In the genomic region with DNA sequence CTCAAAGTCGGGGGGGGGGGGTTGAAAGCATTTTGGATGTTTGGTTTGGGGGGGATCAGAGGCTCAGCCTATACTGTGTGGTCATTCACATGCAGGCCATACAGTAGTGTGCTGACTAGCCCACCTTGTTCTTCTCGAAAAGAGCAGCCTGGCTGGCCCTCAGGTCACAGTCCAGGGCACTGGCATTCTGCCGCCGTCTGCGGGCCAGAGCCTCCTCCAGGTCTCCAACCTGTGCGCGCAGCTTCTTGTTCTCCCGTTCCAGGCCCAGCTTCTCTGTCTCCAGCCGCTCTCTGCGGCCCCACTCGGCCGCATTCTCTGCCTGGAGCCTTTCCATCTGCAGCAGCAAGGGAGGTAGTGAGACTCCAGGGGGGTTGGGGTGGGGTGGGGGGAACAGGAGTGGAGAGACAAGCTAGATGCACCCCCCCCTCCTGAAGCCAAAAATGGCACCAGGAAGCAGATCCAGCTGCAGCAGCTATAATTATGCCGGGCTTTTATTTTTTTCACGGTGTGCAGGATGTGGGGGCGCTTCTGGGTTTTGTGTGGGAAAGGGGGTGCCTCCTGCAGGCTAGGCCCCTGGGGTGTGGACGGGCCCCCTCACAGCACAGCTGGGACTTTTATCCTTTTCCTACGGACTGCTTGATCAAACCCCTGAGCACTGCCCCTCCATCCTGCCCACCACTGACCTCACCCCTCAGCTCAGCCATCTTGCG, we compare ENCODE assay signal across 16 mouse cellular contexts. TPM values are rescaled to one million over a fixed set of nuclear protein-coding genes. Genes with fewer than 3 reads are reported as not detected.
A peak's percentile ranks its signal among the peaks of the same experiment; 100 is the strongest.
DNase-seq lines count a peak whose midpoint lies in the region; ATAC-seq and TF ChIP-seq lines count a peak whose summit lies in the region.
"Had no signal": no experiment of that assay in that cellular context is flagged by ENCODE, and none has a peak within 500 bp of the region (broad histone marks: within the 10 kb centered on the region; RNA-seq: fewer than 3 reads in every experiment).

No protein-coding gene starts in this region.

- H3K4me3 ChIP-seq in liver, embryonic 13.5 days (replicated peaks), result no peak overlapping the region
- H3K4me3 ChIP-seq in liver, embryonic 11.5 days (ENCODE audit: low read depth, low read length), result no peak overlapping the region
- no peak overlapping the region for H3K4me3 ChIP-seq in embryonic facial prominence, embryonic 11.5 days (ENCODE audit: low read depth, low read length)
- H3K4me3 ChIP-seq in heart, postnatal 0 days (ENCODE audit: low read depth, low read length), result no peak overlapping the region
- no peak overlapping the region for H3K4me3 ChIP-seq in hindbrain, embryonic 11.5 days (ENCODE audit: low read depth, low read length)
- H3K4me3 ChIP-seq: embryonic facial prominence, embryonic 15.5 days; limb, embryonic 13.5 days; midbrain, embryonic 12.5 days had no signal

- H3K27ac ChIP-seq in liver, embryonic 13.5 days, result 0 out of 2 replicates have a peak overlapping the region, but pooled peaks have one; percentile 2
- H3K27ac ChIP-seq in liver, embryonic 11.5 days (ENCODE audit: low read depth, low read length), result no peak overlapping the region
- no peak overlapping the region for H3K27ac ChIP-seq in embryonic facial prominence, embryonic 11.5 days (replicated peaks; ENCODE audit: low read depth, low read length)
- peak overlapping the region; percentile 47; the same call in 1 of the 2 replicates for H3K27ac ChIP-seq in heart, postnatal 0 days (ENCODE audit: low read depth)
- H3K27ac ChIP-seq in hindbrain, embryonic 11.5 days (ENCODE audit: low read depth, low read length), result no peak overlapping the region
- H3K27ac ChIP-seq: limb, embryonic 13.5 days; midbrain, embryonic 12.5 days had no signal

- DNase-seq in liver, embryonic 13.5 days, result no peak
- no peak for DNase-seq in liver, embryonic 11.5 days (ENCODE audit: low spot score)
- DNase-seq in embryonic facial prominence, embryonic 11.5 days (ENCODE audit: low spot score), result no peak
- no peak for DNase-seq in heart, postnatal 0 days (ENCODE audit: low spot score)
- DNase-seq in kidney, postnatal 14 days, result peak; percentile 77
- DNase-seq in MN1 (ENCODE audit: low spot score), result no peak
- DNase-seq in hindbrain, embryonic 11.5 days (ENCODE audit: low spot score), result no peak
- no peak for DNase-seq in layer of hippocampus, postnatal 25 days (ENCODE audit: extremely low spot score in 1 of 2, low spot score in 1 of 2)
- DNase-seq: cerebellum, postnatal 36 days; forebrain, postnatal 0 days; lung, postnatal 10 days; thymus, adult 2 months had no signal

- peak; percentile 67; the same call in 1 of the 2 replicates for TF ChIP-seq EP300 in heart, postnatal 0 days (IDR thresholded peaks at IDR 0.05; ENCODE audit: low read depth)

- H3K9ac ChIP-seq in liver, embryonic 13.5 days, result no peak overlapping the region
- H3K9ac ChIP-seq in liver, embryonic 11.5 days (ENCODE audit: low read depth, low read length), result no peak overlapping the region
- H3K9ac ChIP-seq in embryonic facial prominence, embryonic 11.5 days (replicated peaks; ENCODE audit: low read length), result 0 out of 2 replicates have a peak overlapping the region, but pooled peaks have one; percentile 22
- H3K9ac ChIP-seq in heart, postnatal 0 days (replicated peaks; ENCODE audit: low read depth, low read length), result no peak overlapping the region
- H3K9ac ChIP-seq in hindbrain, embryonic 11.5 days (ENCODE audit: low read depth, low read length), result no peak overlapping the region
- H3K9ac ChIP-seq: embryonic facial prominence, embryonic 15.5 days; forebrain, postnatal 0 days; limb, embryonic 13.5 days; midbrain, embryonic 12.5 days had no signal

- no peak overlapping the region for H3K4me2 ChIP-seq in liver, embryonic 13.5 days
- H3K4me2 ChIP-seq in liver, embryonic 11.5 days, result no peak overlapping the region
- H3K4me2 ChIP-seq in embryonic facial prominence, embryonic 11.5 days (ENCODE audit: low read depth, low read length), result no peak overlapping the region
- H3K4me2 ChIP-seq in heart, postnatal 0 days (ENCODE audit: low read depth, low read length), result no peak overlapping the region
- no peak overlapping the region for H3K4me2 ChIP-seq in hindbrain, embryonic 11.5 days (replicated peaks; ENCODE audit: low read depth, low read length)
- H3K4me2 ChIP-seq: embryonic facial prominence, embryonic 15.5 days; limb, embryonic 13.5 days; midbrain, embryonic 12.5 days had no signal

- H3K4me1 ChIP-seq in liver, embryonic 13.5 days (replicated peaks), result peaks cover 15% of the 10 kb centered on the region
- H3K4me1 ChIP-seq in liver, embryonic 11.5 days (replicated peaks; ENCODE audit: control insufficient read depth, insufficient read depth, low read length), result peaks cover 3% of the 10 kb centered on the region; the same call in 1 of the 2 replicates
- no peaks in the 10 kb centered on the region for H3K4me1 ChIP-seq in embryonic facial prominence, embryonic 11.5 days (ENCODE audit: control insufficient read depth, insufficient read depth, low read length)
- H3K4me1 ChIP-seq in heart, postnatal 0 days (ENCODE audit: control insufficient read depth, insufficient read depth), result peaks cover 14% of the 10 kb centered on the region
- H3K4me1 ChIP-seq in hindbrain, embryonic 11.5 days (replicated peaks; ENCODE audit: control insufficient read depth, insufficient read depth, low read length), result no peaks in the 10 kb centered on the region

- no peaks in the 10 kb centered on the region for H3K9me3 ChIP-seq in liver, embryonic 13.5 days (replicated peaks)
- H3K9me3 ChIP-seq in liver, embryonic 11.5 days (ENCODE audit: control insufficient read depth, low read length), result no peaks in the 10 kb centered on the region
- H3K9me3 ChIP-seq in embryonic facial prominence, embryonic 11.5 days (replicated peaks; ENCODE audit: control insufficient read depth, low read length), result no peaks in the 10 kb centered on the region
- H3K9me3 ChIP-seq in heart, postnatal 0 days (replicated peaks; ENCODE audit: control insufficient read depth, low read length), result no peaks in the 10 kb centered on the region
- H3K9me3 ChIP-seq in hindbrain, embryonic 11.5 days (ENCODE audit: control insufficient read depth, low read length), result no peaks in the 10 kb centered on the region
- H3K9me3 ChIP-seq: embryonic facial prominence, embryonic 15.5 days; limb, embryonic 13.5 days; midbrain, embryonic 12.5 days had no signal

- peaks cover 13% of the 10 kb centered on the region for H3K27me3 ChIP-seq in liver, embryonic 13.5 days
- no peaks in the 10 kb centered on the region; the same call in 1 of the 2 replicates for H3K27me3 ChIP-seq in liver, embryonic 11.5 days (replicated peaks; ENCODE audit: control insufficient read depth, insufficient read depth, low read length)
- no peaks in the 10 kb centered on the region for H3K27me3 ChIP-seq in embryonic facial prominence, embryonic 11.5 days (ENCODE audit: control insufficient read depth, insufficient read depth, low read length)
- no peaks in the 10 kb centered on the region for H3K27me3 ChIP-seq in heart, postnatal 0 days (ENCODE audit: control insufficient read depth, insufficient read depth, low read length)
- peaks cover 4% of the 10 kb centered on the region for H3K27me3 ChIP-seq in hindbrain, embryonic 11.5 days (ENCODE audit: control insufficient read depth, insufficient read depth, low read length)
- H3K27me3 ChIP-seq: embryonic facial prominence, embryonic 15.5 days had no signal

- TF ChIP-seq CTCF in heart, postnatal 0 days (IDR thresholded peaks at IDR 0.05; ENCODE audit: low read depth), result no peak

- 83% methylated on average over 18 of the region's 18 CpGs for WGBS in liver, embryonic 13.5 days (ENCODE audit: insufficient replicate concordance)
- 84% methylated on average over 18 of the region's 18 CpGs for WGBS in liver, embryonic 11.5 days
- WGBS in embryonic facial prominence, embryonic 11.5 days, result 89% methylated on average over 18 of the region's 18 CpGs
- 71% methylated on average over 18 of the region's 18 CpGs for WGBS in heart, postnatal 0 days
- WGBS in hindbrain, embryonic 11.5 days, result 91% methylated on average over 18 of the region's 18 CpGs

- H3K36me3 ChIP-seq in liver, embryonic 13.5 days, result peaks cover 6% of the 10 kb centered on the region; the same call in 1 of the 2 replicates
- H3K36me3 ChIP-seq in liver, embryonic 11.5 days (ENCODE audit: control insufficient read depth, insufficient read depth, low read length), result peaks cover 9% of the 10 kb centered on the region; the same call in 1 of the 2 replicates
- peaks cover 6% of the 10 kb centered on the region for H3K36me3 ChIP-seq in embryonic facial prominence, embryonic 11.5 days (replicated peaks; ENCODE audit: control insufficient read depth, insufficient read depth, low read depth, low read length)
- peaks cover 44% of the 10 kb centered on the region for H3K36me3 ChIP-seq in heart, postnatal 0 days (replicated peaks; ENCODE audit: control insufficient read depth, insufficient read depth, low read length)
- H3K36me3 ChIP-seq in hindbrain, embryonic 11.5 days (ENCODE audit: control insufficient read depth, insufficient read depth, low read length), result no peaks in the 10 kb centered on the region
- H3K36me3 ChIP-seq: midbrain, embryonic 12.5 days had no signal

- ATAC-seq in liver, embryonic 13.5 days (ENCODE audit: low read depth), result no peak
- ATAC-seq in liver, embryonic 11.5 days (replicated peaks; ENCODE audit: low FRiP score), result no peak
- ATAC-seq in embryonic facial prominence, embryonic 11.5 days (replicated peaks; ENCODE audit: insufficient number of reproducible peaks, low FRiP score, low TSS enrichment, low read depth), result no peak
- no peak for ATAC-seq in heart, postnatal 0 days (ENCODE audit: insufficient read depth, low read depth)
- no peak; the same call in 1 of the 2 replicates for ATAC-seq in hindbrain, embryonic 11.5 days (ENCODE audit: low FRiP score)
- ATAC-seq: forebrain, postnatal 0 days had no signal

RNA-seq across cellular contexts. Expression of a gene that starts 10.2 kb away (rescaled TPM):
- polyA plus RNA-seq in liver, embryonic 13.5 days (2015; fragmentation: Nextera tagmentation; extraction: Ambion mirVana), result 3.5 TPM in 2 replicates
- 16.4 and 17.6 TPM in 2 replicates for polyA plus RNA-seq in liver, embryonic 11.5 days (2014; fragmentation: Nextera tagmentation; extraction: Ambion mirVana)
- polyA plus RNA-seq in embryonic facial prominence, embryonic 11.5 days (2014; fragmentation: Nextera tagmentation; extraction: Ambion mirVana), result 28.1 and 30.3 TPM in 2 replicates
- total RNA-seq in heart, postnatal 0 days (2014; rRNA removed; ENCODE audit: low replicate concordance), result 12.4 and 24.7 TPM in 2 replicates
- polyA plus RNA-seq in heart, postnatal 0 days (2015; fragmentation: Nextera tagmentation; extraction: Ambion mirVana), result 10.1 and 10.6 TPM in 2 replicates
- polyA plus RNA-seq in hindbrain, embryonic 11.5 days (2014; fragmentation: Nextera tagmentation; extraction: Ambion mirVana), result 18.5 and 19.2 TPM in 2 replicates
- 1 to 10 TPM; 2.0 to 2.3 TPM for total RNA-seq in layer of hippocampus, postnatal 25 days (2021)

RNA-seq across cellular contexts. Expression of a gene that starts 15.7 kb away (rescaled TPM):
- 0.43 and 0.52 TPM in 2 replicates for polyA plus RNA-seq in liver, embryonic 13.5 days (2015; fragmentation: Nextera tagmentation; extraction: Ambion mirVana)
- polyA plus RNA-seq in liver, embryonic 11.5 days (2014; fragmentation: Nextera tagmentation; extraction: Ambion mirVana), result 1.9 and 2.0 TPM in 2 replicates
- not detected in 2 replicates for polyA plus RNA-seq in embryonic facial prominence, embryonic 11.5 days (2014; fragmentation: Nextera tagmentation; extraction: Ambion mirVana)
- total RNA-seq in heart, postnatal 0 days (2014; rRNA removed; ENCODE audit: low replicate concordance), result 0.12 TPM in 1 of 2 replicates, not detected in the other
- 0.08 and 0.15 TPM in 2 replicates for polyA plus RNA-seq in heart, postnatal 0 days (2015; fragmentation: Nextera tagmentation; extraction: Ambion mirVana)
- polyA plus RNA-seq in hindbrain, embryonic 11.5 days (2014; fragmentation: Nextera tagmentation; extraction: Ambion mirVana), result 0.14 TPM in 2 replicates
- total RNA-seq in layer of hippocampus, postnatal 25 days (2021), result under 1 TPM in 1 of 2 experiments, not detected in 1; 0.87 TPM
- total RNA-seq: granulocyte monocyte progenitor cell, adult 5-6 weeks had no signal

RNA-seq across cellular contexts. Expression of a gene that starts 31.6 kb away (rescaled TPM):
- 9.3 and 9.8 TPM in 2 replicates for polyA plus RNA-seq in liver, embryonic 13.5 days (2015; fragmentation: Nextera tagmentation; extraction: Ambion mirVana)
- polyA plus RNA-seq in liver, embryonic 11.5 days (2014; fragmentation: Nextera tagmentation; extraction: Ambion mirVana), result 13.2 and 13.9 TPM in 2 replicates
- 11.6 and 11.9 TPM in 2 replicates for polyA plus RNA-seq in embryonic facial prominence, embryonic 11.5 days (2014; fragmentation: Nextera tagmentation; extraction: Ambion mirVana)
- total RNA-seq in heart, postnatal 0 days (2014; rRNA removed; ENCODE audit: low replicate concordance), result 43.4 and 59.1 TPM in 2 replicates
- polyA plus RNA-seq in heart, postnatal 0 days (2015; fragmentation: Nextera tagmentation; extraction: Ambion mirVana), result 27.7 and 28.7 TPM in 2 replicates
- 13.5 and 14.7 TPM in 2 replicates for polyA plus RNA-seq in hindbrain, embryonic 11.5 days (2014; fragmentation: Nextera tagmentation; extraction: Ambion mirVana)
- 10 to 100 TPM; 31.2 to 32.7 TPM for total RNA-seq in layer of hippocampus, postnatal 25 days (2021)

RNA-seq across cellular contexts. Expression of a gene that starts 50.5 kb away (rescaled TPM):
- 94.5 and 95.3 TPM in 2 replicates for polyA plus RNA-seq in liver, embryonic 13.5 days (2015; fragmentation: Nextera tagmentation; extraction: Ambion mirVana)
- 162 and 172 TPM in 2 replicates for polyA plus RNA-seq in liver, embryonic 11.5 days (2014; fragmentation: Nextera tagmentation; extraction: Ambion mirVana)
- polyA plus RNA-seq in embryonic facial prominence, embryonic 11.5 days (2014; fragmentation: Nextera tagmentation; extraction: Ambion mirVana), result 169 and 173 TPM in 2 replicates
- total RNA-seq in heart, postnatal 0 days (2014; rRNA removed; ENCODE audit: low replicate concordance), result 96.3 and 112 TPM in 2 replicates
- polyA plus RNA-seq in heart, postnatal 0 days (2015; fragmentation: Nextera tagmentation; extraction: Ambion mirVana), result 117 and 121 TPM in 2 replicates
- 159 and 165 TPM in 2 replicates for polyA plus RNA-seq in hindbrain, embryonic 11.5 days (2014; fragmentation: Nextera tagmentation; extraction: Ambion mirVana)
- total RNA-seq in layer of hippocampus, postnatal 25 days (2021), result 10 to 100 TPM; 65.6 to 67.4 TPM

Comparison
In these comparisons a context has a peak if more than half of its experiments do, and no peak if none do; other contexts are left out.
1. H3K27ac ChIP-seq: peak in liver, embryonic 13.5 days (single experiment) and heart, postnatal 0 days (single experiment); none in liver, embryonic 11.5 days (single experiment), embryonic facial prominence, embryonic 11.5 days (single experiment) and hindbrain, embryonic 11.5 days (single experiment).